Mouse (Mus musculus) lung, embryonic 14.5 days (tissue): ENCODE data around the gene Nr1i3. TPM values are rescaled to one million over a fixed set of nuclear protein-coding genes. Genes with fewer than 3 reads are reported as not detected.

ENCODE experiments used
- ATAC-seq: fragments of 200-750 bp; cut with Nextera tagmentation; 2 replicates; pipeline ENCODE4 v1.8.0; 2017; ENCODE audit warnings: mild to moderate bottlenecking, moderate TSS enrichment, moderate library complexity; ENCODE audit not compliant: insufficient read depth
- DNase-seq: peaks from one replicate; pipeline ENCODE4 v3.0.0-alpha.2; 2015
- H3K27ac ChIP-seq: fragments of 300-500 bp; sonication (generic); 2 replicates; pipeline ENCODE4 v1.5.1; 2014; ENCODE audit warnings: low read depth, mild to moderate bottlenecking, moderate library complexity
- H3K27me3 ChIP-seq: fragments of 300-500 bp; sonication (generic); 2 replicates; pipeline ENCODE4 v1.6.1; 2014; ENCODE audit warnings: low read length, control low read depth; ENCODE audit not compliant: insufficient read depth
- H3K36me3 ChIP-seq: fragments of 300-500 bp; sonication (generic); 2 replicates; pipeline ENCODE4 v1.6.1; 2014; ENCODE audit warnings: control low read depth; ENCODE audit not compliant: insufficient read depth
- H3K4me1 ChIP-seq: fragments of 300-500 bp; sonication (generic); 2 replicates; pipeline ENCODE4 v1.6.1; 2014; ENCODE audit warnings: antibody characterized with exemption, control low read depth; ENCODE audit not compliant: insufficient read depth
- H3K4me2 ChIP-seq: fragments of 300-500 bp; sonication (generic); 2 replicates; pipeline ENCODE4 v1.6.1; 2014; ENCODE audit warnings: mild to moderate bottlenecking
- H3K4me3 ChIP-seq: fragments of 300-500 bp; sonication (generic); 2 replicates; pipeline ENCODE4 v1.5.1; 2014; ENCODE audit warnings: low read depth, low read length
- H3K9ac ChIP-seq: fragments of 300-500 bp; sonication (generic); 2 replicates; pipeline ENCODE4 v1.6.1; 2014
- H3K9me3 ChIP-seq: fragments of 300-500 bp; sonication (generic); 2 replicates; pipeline ENCODE4 v1.6.1; 2016; ENCODE audit warnings: low read depth, low read length, control low read depth
- CTCF ChIP-seq: IDR thresholded peaks from 2 replicates; pipeline ENCODE4 v1.5.1; 2016; ENCODE audit warnings: antibody characterized with exemption, low read depth
- WGBS: fragments of 180-500 bp; shearing (Covaris S2); extraction: QIAGEN DNeasy Blood & Tissue Kit; methylation state at CpG from one replicate; pipeline ENCODE4 v1.1.7; 2014; 5-methylcytosine and 5-hydroxymethylcytosine counted together
- polyA plus RNA-seq: library from polyadenylated mRNA; unstranded; fragments of >200 nt; fragmentation: Nextera tagmentation; extraction: Ambion mirVana; gene quantifications from 2 replicates; pipeline ENCODE4 v1.2.1, GENCODE M21; 2014

Nr1i3 gene
- polyA plus RNA-seq, 1 experiment from 2014 or later, result 0.13 TPM

DNA sequence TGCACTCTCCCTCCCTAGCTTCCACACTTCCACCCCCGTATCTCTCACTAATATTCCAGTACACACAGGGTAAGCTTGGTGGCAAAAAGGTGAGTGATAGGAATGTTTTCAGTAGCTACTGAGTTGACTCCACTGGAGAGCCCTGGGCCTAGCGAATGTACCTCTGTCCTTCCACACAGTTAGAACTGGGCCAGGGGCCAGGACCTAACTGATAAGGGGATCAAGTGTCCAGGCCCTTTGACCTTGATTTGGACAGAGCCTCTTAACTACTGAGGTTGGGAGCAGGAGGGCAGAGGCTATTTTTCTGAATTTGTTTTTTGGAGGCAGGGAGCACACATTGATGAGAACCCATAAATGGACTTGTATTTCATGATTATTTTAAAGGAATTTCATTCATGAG is 10.0 kb downstream of the Nr1i3 start:
- H3K36me3 ChIP-seq, result peaks cover 18% of the 10 kb centered on the region

DNA sequence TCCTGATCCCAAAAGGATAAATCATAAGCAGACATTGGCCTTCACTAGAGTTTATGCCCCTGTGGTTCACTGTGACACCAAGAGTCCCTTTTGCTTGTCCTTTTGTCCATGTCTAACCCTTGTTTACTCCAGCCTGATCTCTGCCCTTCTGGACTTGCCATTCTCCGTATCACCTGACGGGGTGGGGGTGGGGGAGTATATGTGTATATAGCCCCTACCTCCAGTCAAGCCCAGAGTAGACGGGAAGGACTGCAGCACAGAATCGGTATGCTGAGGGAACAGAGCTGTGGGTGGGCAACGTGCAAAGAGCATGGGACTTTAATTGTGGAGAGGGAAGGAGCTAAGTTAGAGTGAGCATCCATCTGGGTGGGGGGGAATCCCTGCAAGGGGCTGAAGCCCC is 11.1 kb downstream of the Nr1i3 start, which contains the start of gene Apoa2:
Gene Apoa2, plus strand, starts transcription at position 198 of the 400 bp plus-strand sequence.
- ATAC-seq (no peak), DNase-seq (no peak)
- Histone ChIP-seq H3K4me1 (peaks cover 6% of the 10 kb centered on the region; the same call in 1 of the 2 replicates), H3K36me3 (peaks cover 8% of the 10 kb centered on the region; the same call in 1 of the 2 replicates), H3K9ac (no peak within 1 kb of the TSS), H3K27ac (no peak within 1 kb of the TSS), H3K9me3 (no peaks in the 10 kb centered on the region), H3K4me2 (no peak within 1 kb of the TSS), H3K4me3 (no peak within 1 kb of the TSS), H3K27me3 (no peaks in the 10 kb centered on the region)
- 61% methylated on average over 5 of the region's 5 CpGs for WGBS
- no peak for TF ChIP-seq CTCF

More for the DNA sequence above, 10.0 kb downstream of the Nr1i3 start:
- Histone ChIP-seq H3K9me3 (no peaks in the 10 kb centered on the region), H3K4me1 (peaks cover 6% of the 10 kb centered on the region; the same call in 1 of the 2 replicates), H3K4me2 (no peak overlapping the region), H3K27me3 (no peaks in the 10 kb centered on the region), H3K27ac (no peak overlapping the region), H3K4me3 (no peak overlapping the region), H3K9ac (no peak overlapping the region)
- no peak for TF ChIP-seq CTCF
- no peak for ATAC-seq
- WGBS, result 58% methylated on average over 2 of the region's 2 CpGs
- no peak for DNase-seq

DNA sequence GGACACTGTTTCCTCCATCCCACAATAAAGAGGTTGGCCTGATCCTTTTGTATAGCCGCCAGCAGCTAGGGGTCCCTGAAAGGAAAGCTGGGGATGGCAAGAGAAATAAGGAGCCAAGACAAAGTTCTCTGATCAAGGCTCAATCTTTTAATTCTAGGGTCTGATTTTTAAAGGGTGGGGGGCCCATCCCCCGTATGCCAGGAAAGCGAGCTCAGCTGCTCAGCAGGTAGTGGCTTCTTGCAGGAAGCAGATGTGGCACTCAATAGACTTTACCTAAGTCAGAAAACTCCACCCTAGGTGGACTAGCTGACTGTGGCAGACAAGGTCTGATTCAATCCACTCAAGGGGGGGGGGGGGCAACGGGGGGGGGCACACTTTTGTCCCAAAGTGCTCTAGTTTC is 13.0 kb downstream of the Nr1i3 start:
- DNase-seq (no peak), ATAC-seq (no peak)
- H3K27ac ChIP-seq, result no peak overlapping the region
- no peaks in the 10 kb centered on the region for H3K36me3 ChIP-seq
- H3K9me3 ChIP-seq, result no peaks in the 10 kb centered on the region
- H3K4me1 ChIP-seq, result no peaks in the 10 kb centered on the region
- H3K4me2 ChIP-seq, result no peak overlapping the region
- 60% methylated on average over 4 of the region's 4 CpGs for WGBS
- H3K9ac ChIP-seq, result no peak overlapping the region
- no peak overlapping the region for H3K4me3 ChIP-seq
- no peak for TF ChIP-seq CTCF
- no peaks in the 10 kb centered on the region for H3K27me3 ChIP-seq

DNA sequence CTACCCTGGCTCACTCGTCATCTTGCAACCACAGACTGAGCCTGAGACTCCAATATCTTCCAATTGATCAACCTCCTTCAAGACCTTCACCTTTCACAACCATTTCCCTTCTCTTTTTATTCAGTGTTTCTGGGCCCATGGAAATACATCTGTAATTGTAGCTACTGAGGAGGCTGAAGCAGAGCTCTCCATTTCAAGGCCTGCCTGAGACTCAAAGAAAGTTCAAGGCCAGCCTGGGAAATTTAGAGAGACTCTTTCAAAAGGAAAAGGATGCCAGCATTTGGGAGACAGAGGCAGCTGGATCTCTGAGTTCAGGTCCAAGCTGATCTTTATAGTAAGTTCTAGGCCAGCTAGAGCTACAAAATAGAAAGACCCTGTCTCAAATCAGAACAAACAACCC is 14.1 kb downstream of the Nr1i3 start:
- Histone ChIP-seq H3K9me3 (no peaks in the 10 kb centered on the region), H3K4me1 (no peaks in the 10 kb centered on the region), H3K4me2 (no peak overlapping the region), H3K36me3 (no peaks in the 10 kb centered on the region), H3K9ac (no peak overlapping the region), H3K27me3 (no peaks in the 10 kb centered on the region), H3K27ac (no peak overlapping the region), H3K4me3 (no peak overlapping the region)
- 87% methylated on average over 1 of the region's 1 CpGs for WGBS
- ATAC-seq (no peak), DNase-seq (no peak)
- no peak for TF ChIP-seq CTCF

DNA sequence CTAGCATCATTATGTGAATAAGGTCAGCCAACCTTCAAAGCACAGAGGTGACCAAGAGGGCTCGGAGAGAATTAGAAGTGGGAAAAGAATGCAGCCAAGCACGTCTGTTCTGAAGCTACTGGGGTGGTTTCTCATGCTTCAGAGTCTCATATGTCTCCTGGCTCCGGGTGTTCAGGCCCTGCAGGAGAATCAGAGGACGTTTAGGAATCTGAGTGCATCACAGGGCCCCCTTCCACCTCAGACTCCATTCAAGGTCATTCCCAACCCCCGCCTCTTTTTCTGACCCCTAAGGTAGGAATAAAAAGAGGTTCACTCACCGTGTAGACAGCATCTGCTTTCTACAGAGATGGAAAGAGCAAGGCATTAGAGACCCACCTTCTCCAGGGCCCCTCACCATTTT is 16.0 kb downstream of the Nr1i3 start:
- Histone ChIP-seq H3K4me1 (no peaks in the 10 kb centered on the region), H3K9ac (no peak overlapping the region), H3K4me3 (no peak overlapping the region), H3K27ac (no peak overlapping the region), H3K27me3 (no peaks in the 10 kb centered on the region), H3K9me3 (no peaks in the 10 kb centered on the region), H3K4me2 (no peak overlapping the region), H3K36me3 (peaks cover 14% of the 10 kb centered on the region)
- 56% methylated on average over 6 of the region's 6 CpGs for WGBS
- TF ChIP-seq CTCF, result no peak
- ATAC-seq (no peak), DNase-seq (no peak)

DNA sequence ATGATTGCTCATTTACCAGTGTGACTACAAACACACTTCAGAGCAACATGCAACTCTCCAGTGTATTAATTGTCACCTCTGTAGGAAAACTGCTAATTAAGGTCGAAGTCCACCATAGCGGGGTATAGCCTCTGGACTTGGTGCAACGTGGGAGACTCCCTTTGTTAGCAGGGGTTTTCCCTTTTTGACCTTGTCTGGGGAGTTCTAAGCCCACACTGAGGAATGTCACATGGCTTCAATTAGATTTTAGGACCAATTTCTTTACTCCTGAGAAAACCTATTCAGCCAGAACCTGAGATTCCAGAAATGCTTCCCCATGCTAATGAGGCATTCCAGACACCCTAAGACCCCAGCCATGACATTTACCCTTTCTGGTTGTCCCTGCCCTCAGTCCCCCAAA is 16.4 kb downstream of the Nr1i3 start:
- DNase-seq (no peak), ATAC-seq (no peak)
- Histone ChIP-seq H3K27me3 (no peaks in the 10 kb centered on the region), H3K4me3 (no peak overlapping the region), H3K4me1 (no peaks in the 10 kb centered on the region), H3K9ac (no peak overlapping the region), H3K36me3 (peaks cover 19% of the 10 kb centered on the region), H3K4me2 (no peak overlapping the region), H3K9me3 (no peaks in the 10 kb centered on the region), H3K27ac (no peak overlapping the region)
- no peak for TF ChIP-seq CTCF
- WGBS, result 77% methylated on average over 3 of the region's 3 CpGs

DNA sequence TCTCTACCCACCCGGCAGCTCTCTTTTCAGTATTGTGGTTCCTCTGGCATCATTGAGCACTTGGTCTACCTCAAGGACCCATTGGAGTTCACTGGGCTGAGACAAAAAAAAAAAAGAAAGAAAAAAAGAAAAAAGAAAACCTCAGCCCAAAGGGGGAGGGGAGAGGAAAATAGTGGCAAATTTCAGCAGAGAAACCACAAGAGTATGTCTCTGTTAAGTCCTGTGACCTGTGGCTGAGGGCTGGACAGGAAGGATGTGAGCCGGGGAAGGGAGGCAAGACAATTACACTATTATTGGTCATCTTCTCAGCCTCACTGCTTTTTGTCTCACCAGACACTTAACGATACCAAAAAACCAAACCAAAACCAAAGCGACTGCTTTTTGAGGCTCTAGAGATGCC is 18.1 kb downstream of the Nr1i3 start:
- Histone ChIP-seq H3K4me2 (no peak overlapping the region), H3K27me3 (no peaks in the 10 kb centered on the region), H3K9me3 (no peaks in the 10 kb centered on the region), H3K4me3 (no peak overlapping the region), H3K4me1 (no peaks in the 10 kb centered on the region), H3K27ac (no peak overlapping the region), H3K9ac (no peak overlapping the region), H3K36me3 (peaks cover 35% of the 10 kb centered on the region)
- no peak for ATAC-seq
- DNase-seq, result no peak
- no peak for TF ChIP-seq CTCF
- 72% methylated on average over 4 of the region's 4 CpGs for WGBS

DNA sequence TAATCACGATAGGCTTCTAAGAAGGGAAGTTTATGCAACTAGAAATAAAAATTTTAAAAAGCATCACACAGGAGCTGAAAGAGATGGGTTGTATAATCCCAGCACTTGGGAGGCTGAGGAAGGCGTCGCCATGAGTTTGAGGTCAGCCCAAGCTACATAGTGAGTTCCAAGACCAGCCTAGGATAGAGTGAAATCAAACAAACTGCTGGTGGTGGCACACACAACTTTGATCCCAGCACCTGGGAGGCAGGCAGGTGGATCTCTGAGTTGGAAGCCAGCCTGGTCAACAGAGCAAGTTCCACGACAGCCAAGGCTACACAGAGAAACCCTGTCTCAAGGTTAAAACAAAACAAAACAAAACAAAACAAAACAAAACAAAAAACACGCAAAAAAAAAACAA is 18.6 kb downstream of the Nr1i3 start:
- 81% methylated on average over 5 of the region's 5 CpGs for WGBS
- no peaks in the 10 kb centered on the region for H3K9me3 ChIP-seq

More for the DNA sequence above, 18.6 kb downstream of the Nr1i3 start:
- Histone ChIP-seq H3K4me1 (no peaks in the 10 kb centered on the region), H3K4me2 (no peak overlapping the region), H3K9ac (no peak overlapping the region), H3K27me3 (no peaks in the 10 kb centered on the region), H3K4me3 (no peak overlapping the region), H3K36me3 (peaks cover 40% of the 10 kb centered on the region), H3K27ac (no peak overlapping the region)
- DNase-seq, result no peak
- ATAC-seq, result no peak
- TF ChIP-seq CTCF, result no peak
